Mouse (Mus musculus) cerebellum, adult 2 months (tissue): ENCODE results near the gene Plxna1.

Source experiments
- CTCF ChIP-seq: fragments of 200-500 bp; IDR thresholded peaks from 2 replicates; pipeline ENCODE4 v1.5.1; 2011; ENCODE audit warnings: low read depth, mild to moderate bottlenecking, control low read depth, low read length, moderate library complexity, borderline replicate concordance; ENCODE audit not compliant: insufficient read depth
- POLR2A ChIP-seq: fragments of 200-500 bp; IDR thresholded peaks from 2 replicates; pipeline ENCODE4 v1.6.1; 2011; ENCODE audit warnings: low read length, control low read depth, borderline replicate concordance; ENCODE audit not compliant: insufficient read depth

- TF ChIP-seq CTCF (no peak), POLR2A (no peak)
Measured at GRCm38 (mm10) chr6:89299818-89300217, 62.6 kb downstream of the Plxna1 start.
